Comparison of ENCODE assay signal across 12 mouse cellular contexts in the genomic region with DNA sequence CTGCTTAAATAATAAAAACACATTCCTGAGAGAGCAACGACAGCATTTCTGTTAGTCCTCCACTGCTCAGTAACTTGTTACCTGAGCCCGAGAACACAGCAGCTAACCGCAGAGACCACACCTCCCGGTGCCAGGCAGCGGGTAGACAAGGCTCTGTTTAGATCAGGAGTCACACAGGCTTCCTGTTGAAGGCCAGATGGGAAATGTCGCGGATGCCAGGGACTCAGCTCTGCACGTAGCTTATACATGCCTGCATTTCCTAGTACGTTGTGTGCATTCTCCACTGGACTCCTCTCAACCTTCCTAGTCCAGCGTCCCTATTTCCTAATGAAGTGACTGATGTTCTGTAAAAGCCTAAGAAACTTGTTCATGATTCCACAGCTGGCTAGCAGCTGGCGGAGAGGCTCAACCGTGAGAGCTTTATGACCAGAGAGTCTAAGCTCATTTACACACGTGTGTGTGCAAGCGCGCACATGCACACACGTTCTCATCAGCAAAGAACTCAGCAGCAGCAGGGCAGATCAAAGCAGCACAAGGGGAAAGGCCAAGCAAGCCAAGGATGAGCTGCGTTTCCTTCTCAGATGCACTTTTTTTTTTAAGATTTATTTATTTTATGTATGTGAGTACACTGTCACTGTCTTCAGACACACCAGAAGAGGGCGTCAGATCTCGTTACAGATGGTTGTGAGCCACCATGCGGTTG.
DNase-seq lines count a peak whose midpoint lies in the region; ATAC-seq lines count a peak whose summit lies in the region.
"Had no signal": no experiment of that assay in that cellular context is flagged by ENCODE, and none has a peak within 500 bp of the region (broad histone marks: within the 10 kb centered on the region; RNA-seq: fewer than 3 reads in every experiment).

No protein-coding gene starts in this region.

- H3K27me3 ChIP-seq in embryonic facial prominence, embryonic 12.5 days: no peaks in the 10 kb centered on the region
- no peaks in the 10 kb centered on the region for H3K27me3 ChIP-seq in lung, embryonic 15.5 days
- H3K27me3 ChIP-seq in midbrain, embryonic 11.5 days (ENCODE audit: control insufficient read depth, insufficient read depth, low read length): no peaks in the 10 kb centered on the region
- H3K27me3 ChIP-seq in forebrain, embryonic 14.5 days (replicated peaks; ENCODE audit: control insufficient read depth, insufficient read depth, low read length): no peaks in the 10 kb centered on the region

- ATAC-seq in embryonic facial prominence, embryonic 12.5 days (ENCODE audit: insufficient number of reproducible peaks, insufficient read depth, low FRiP score, low TSS enrichment): 0 out of 2 replicates have a peak, but pooled peaks have one; percentile 36
- ATAC-seq in lung, embryonic 15.5 days (ENCODE audit: borderline replicate concordance, extremely low read depth, low FRiP score, low TSS enrichment): peak; percentile 68; the same call in 1 of the 2 replicates
- no peak for ATAC-seq in midbrain, embryonic 11.5 days (ENCODE audit: low FRiP score)
- ATAC-seq in forebrain, embryonic 14.5 days: no peak
- ATAC-seq: midbrain, embryonic 16.5 days had no signal

- peak; percentile 27 to 29 for DNase-seq in heart, postnatal 10 days
- DNase-seq in heart, postnatal 14 days: no peak
- peak; percentile 12 to 24 for DNase-seq in thymus, adult 18-20 months
- DNase-seq in midbrain, embryonic 11.5 days (ENCODE audit: low spot score, missing footprints): no peak
- DNase-seq in c-Kit-positive CD71-positive TER-119-positive erythroid progenitor cells, embryonic 14.5 days (ENCODE audit: low spot score): no peak
- DNase-seq in forebrain, embryonic 14.5 days (ENCODE audit: low spot score): no peak
- DNase-seq: gastrocnemius, postnatal 36 days; kidney, adult 9 months; spleen, adult 18-20 months had no signal

- intact Hi-C loops in heart, postnatal 10 days (cut with DNase I): no loop called here
- intact Hi-C loops in heart, postnatal 14 days (cut with DNase I): no loop called here

- no peak overlapping the region for H3K27ac ChIP-seq in embryonic facial prominence, embryonic 12.5 days
- peak overlapping the region; percentile 32 for H3K27ac ChIP-seq in lung, embryonic 15.5 days
- H3K27ac ChIP-seq in midbrain, embryonic 11.5 days (ENCODE audit: low read depth, low read length): no peak overlapping the region
- H3K27ac ChIP-seq in forebrain, embryonic 14.5 days (ENCODE audit: low read depth, low read length): no peak overlapping the region

- no peak overlapping the region for H3K4me2 ChIP-seq in embryonic facial prominence, embryonic 12.5 days (replicated peaks)
- H3K4me2 ChIP-seq in lung, embryonic 15.5 days: peak overlapping the region; percentile 9
- no peak overlapping the region for H3K4me2 ChIP-seq in midbrain, embryonic 11.5 days
- H3K4me2 ChIP-seq in forebrain, embryonic 14.5 days (ENCODE audit: low read length): no peak overlapping the region

- 59% methylated on average over 20 of the region's 20 CpGs for WGBS in embryonic facial prominence, embryonic 12.5 days
- WGBS in lung, embryonic 15.5 days: 31% methylated on average over 20 of the region's 20 CpGs
- 83% methylated on average over 20 of the region's 20 CpGs for WGBS in midbrain, embryonic 11.5 days
- 88% methylated on average over 20 of the region's 20 CpGs for WGBS in forebrain, embryonic 14.5 days

- H3K4me3 ChIP-seq in embryonic facial prominence, embryonic 12.5 days: no peak overlapping the region
- no peak overlapping the region for H3K4me3 ChIP-seq in lung, embryonic 15.5 days
- H3K4me3 ChIP-seq in midbrain, embryonic 11.5 days (ENCODE audit: low read depth, low read length): no peak overlapping the region
- no peak overlapping the region for H3K4me3 ChIP-seq in forebrain, embryonic 14.5 days (ENCODE audit: low read depth, low read length)

- no peaks in the 10 kb centered on the region for H3K9me3 ChIP-seq in embryonic facial prominence, embryonic 12.5 days
- H3K9me3 ChIP-seq in lung, embryonic 15.5 days: no peaks in the 10 kb centered on the region
- no peaks in the 10 kb centered on the region for H3K9me3 ChIP-seq in midbrain, embryonic 11.5 days (ENCODE audit: control insufficient read depth, low read length)
- no peaks in the 10 kb centered on the region for H3K9me3 ChIP-seq in forebrain, embryonic 14.5 days (replicated peaks; ENCODE audit: control insufficient read depth, low read length)

- H3K9ac ChIP-seq in embryonic facial prominence, embryonic 12.5 days: no peak overlapping the region
- H3K9ac ChIP-seq in lung, embryonic 15.5 days: no peak overlapping the region
- H3K9ac ChIP-seq in midbrain, embryonic 11.5 days (ENCODE audit: low read length): no peak overlapping the region
- H3K9ac ChIP-seq in forebrain, embryonic 14.5 days (ENCODE audit: low read length): no peak overlapping the region

- H3K36me3 ChIP-seq in embryonic facial prominence, embryonic 12.5 days: no peaks in the 10 kb centered on the region
- no peaks in the 10 kb centered on the region for H3K36me3 ChIP-seq in lung, embryonic 15.5 days
- no peaks in the 10 kb centered on the region for H3K36me3 ChIP-seq in midbrain, embryonic 11.5 days (ENCODE audit: control insufficient read depth, insufficient read depth, low read length)
- H3K36me3 ChIP-seq in forebrain, embryonic 14.5 days (ENCODE audit: control insufficient read depth, insufficient read depth, low read length): 0 out of 2 replicates have a peak, but pooled peaks cover 5% of the 10 kb centered on the region

- peaks cover 5% of the 10 kb centered on the region; the same call in 1 of the 2 replicates for H3K4me1 ChIP-seq in embryonic facial prominence, embryonic 12.5 days
- H3K4me1 ChIP-seq in lung, embryonic 15.5 days: peaks cover 23% of the 10 kb centered on the region
- H3K4me1 ChIP-seq in midbrain, embryonic 11.5 days (ENCODE audit: control insufficient read depth, insufficient read depth, low read length): no peaks in the 10 kb centered on the region
- peaks cover 7% of the 10 kb centered on the region for H3K4me1 ChIP-seq in forebrain, embryonic 14.5 days (ENCODE audit: control insufficient read depth, insufficient read depth, low read length)

Comparison
In these comparisons a context has a peak if more than half of its experiments do, and no peak if none do; other contexts are left out.
1. DNase-seq: peak in heart, postnatal 10 days (2 of 2) and thymus, adult 18-20 months (2 of 2); none in heart, postnatal 14 days (0 of 2), midbrain, embryonic 11.5 days (single experiment), c-Kit-positive CD71-positive TER-119-positive erythroid progenitor cells, embryonic 14.5 days (single experiment) and forebrain, embryonic 14.5 days (single experiment).
2. ATAC-seq: peak in embryonic facial prominence, embryonic 12.5 days (single experiment) and lung, embryonic 15.5 days (single experiment); none in midbrain, embryonic 11.5 days (single experiment) and forebrain, embryonic 14.5 days (single experiment).